Mouse (Mus musculus) G1E (cell line): Measurements from ENCODE around the gene Ehmt2. TPM values are rescaled to one million over a fixed set of nuclear protein-coding genes. Genes with fewer than 3 reads are reported as not detected.

Experiments used
- ATAC-seq: 2 replicates; pipeline ENCODE4 v1.8.0; 2016; ENCODE audit warnings: mild to moderate bottlenecking; ENCODE audit not compliant: insufficient number of reproducible peaks, poor library complexity, low FRiP score, severe bottlenecking; ENCODE audit errors: extremely low read depth
- DNase-seq: peaks from one replicate; pipeline ENCODE4 v3.0.0; 2012; ENCODE audit warnings: low spot score
- H3K27me3 ChIP-seq: 2 replicates; pipeline ENCODE4 v1.6.1; 2012; ENCODE audit warnings: mild to moderate bottlenecking, low read length, inconsistent platforms; ENCODE audit not compliant: insufficient read depth
- H3K36me3 ChIP-seq: replicated peaks from 2 replicates; pipeline ENCODE3; 2012; ENCODE audit warnings: mild to moderate bottlenecking, inconsistent platforms
- H3K4me1 ChIP-seq: 2 replicates; pipeline ENCODE4 v1.6.1; 2012; ENCODE audit warnings: low read depth, low read length, inconsistent platforms, mixed read lengths; ENCODE audit not compliant: insufficient read depth
- H3K4me3 ChIP-seq: 2 replicates; pipeline ENCODE4 v1.5.1; 2012; ENCODE audit warnings: low read depth, mild to moderate bottlenecking, inconsistent platforms, low read length, moderate library complexity, mixed read lengths
- H3K9me3 ChIP-seq: replicated peaks from 2 replicates; pipeline ENCODE4 v1.6.1; 2012; ENCODE audit warnings: inconsistent platforms
- CTCF ChIP-seq: IDR thresholded peaks from 2 replicates; pipeline ENCODE4 v1.5.1; 2012; ENCODE audit warnings: low read depth, low read length, inconsistent platforms, mixed read lengths
- GATA1 ChIP-seq: IDR thresholded peaks from 2 replicates; pipeline ENCODE4 v1.6.1; 2012; ENCODE audit warnings: borderline replicate concordance, low read length, inconsistent platforms, mixed read lengths
- GATA2 ChIP-seq: IDR thresholded peaks from 2 replicates; pipeline ENCODE4 v1.6.1; 2012; ENCODE audit warnings: low read depth, low read length, inconsistent platforms, borderline replicate concordance
- POLR2AphosphoS5 ChIP-seq: IDR thresholded peaks from 2 replicates; pipeline ENCODE4 v1.6.1; 2012; ENCODE audit warnings: low read depth, low read length, inconsistent platforms; ENCODE audit not compliant: insufficient replicate concordance
- TAL1 ChIP-seq: conservative IDR thresholded peaks from 2 replicates; pipeline ENCODE4 v1.6.1; 2012; ENCODE audit warnings: low read depth, low read length, inconsistent platforms, mixed read lengths
- polyA plus RNA-seq: library from polyadenylated mRNA; stranded (reverse); fragments of >175 nt; gene quantifications from 2 replicates; pipeline ENCODE4 v1.2.3, GENCODE M21; 2012
- total RNA-seq, 2 experiments: library from RNA; stranded (forward) in 1 of 2; stranded (reverse) in 1 of 2; fragments of 200-1000 nt in 1 of 2; fragments of >200 nt in 1 of 2; fragmentation: Nextera tagmentation in 1 of 2; gene quantifications; 2 replicates each; pipeline ENCODE4 v1.2.3; 2014 to 2017

The Ehmt2 gene
- total and polyA plus RNA-seq, 3 experiments: 94.4 to 346 (median 123) TPM

- peaks cover 15% of the 10 kb centered on the region for H3K4me1 ChIP-seq
- peaks cover 21% of the 10 kb centered on the region for H3K27me3 ChIP-seq
- H3K4me3 ChIP-seq: no peak overlapping the region
- DNase-seq (no peak), ATAC-seq (no peak)
- no peak for TF ChIP-seq CTCF
- TF ChIP-seq TAL1: no peak
- TF ChIP-seq POLR2AphosphoS5: no peak
- no peak for TF ChIP-seq GATA1
- no peak for TF ChIP-seq GATA2
- peaks cover 25% of the 10 kb centered on the region for H3K36me3 ChIP-seq
- H3K9me3 ChIP-seq: no peaks in the 10 kb centered on the region
Observed at GRCm38 (mm10) chr17:34917188-34917587, 18.9 kb downstream of the Ehmt2 start.

- DNase-seq (no peak), ATAC-seq (no peak)
- Histone ChIP-seq H3K4me3 (no peak overlapping the region), H3K36me3 (no peaks in the 10 kb centered on the region), H3K9me3 (no peaks in the 10 kb centered on the region), H3K27me3 (peaks cover 47% of the 10 kb centered on the region), H3K4me1 (peaks cover 25% of the 10 kb centered on the region)
- no peak for TF ChIP-seq CTCF
- TF ChIP-seq POLR2AphosphoS5: no peak
- no peak for TF ChIP-seq GATA1
- no peak for TF ChIP-seq GATA2
- no peak for TF ChIP-seq TAL1
Observed at GRCm38 (mm10) chr17:34922939-34923338, 24.7 kb downstream of the Ehmt2 start.

- no peaks in the 10 kb centered on the region for H3K36me3 ChIP-seq
- no peak overlapping the region for H3K4me3 ChIP-seq
- ATAC-seq (no peak), DNase-seq (no peak)
- no peak for TF ChIP-seq GATA2
- no peak for TF ChIP-seq GATA1
- no peak for TF ChIP-seq CTCF
- no peak for TF ChIP-seq POLR2AphosphoS5
- no peak for TF ChIP-seq TAL1
- H3K4me1 ChIP-seq: peaks cover 25% of the 10 kb centered on the region
- peaks cover 51% of the 10 kb centered on the region for H3K27me3 ChIP-seq
- no peaks in the 10 kb centered on the region for H3K9me3 ChIP-seq
Observed at GRCm38 (mm10) chr17:34924258-34924657, 26.0 kb downstream of the Ehmt2 start.

- TF ChIP-seq POLR2AphosphoS5: no peak
- no peak for TF ChIP-seq CTCF
- TF ChIP-seq GATA2: no peak
- TF ChIP-seq TAL1: no peak
- no peak for TF ChIP-seq GATA1
- no peak for ATAC-seq
- no peak for DNase-seq
- peaks cover 1% of the 10 kb centered on the region for H3K36me3 ChIP-seq
- peaks cover 28% of the 10 kb centered on the region for H3K27me3 ChIP-seq
- H3K4me1 ChIP-seq: peaks cover 31% of the 10 kb centered on the region
- no peaks in the 10 kb centered on the region for H3K9me3 ChIP-seq
- no peak overlapping the region for H3K4me3 ChIP-seq
Observed at GRCm38 (mm10) chr17:34927306-34928019, 29.2 kb downstream of the Ehmt2 start.

GRCm38 (mm10) chr17:34928841-34929240 lies 30.6 kb downstream of the Ehmt2 start:
- no peak for ATAC-seq
- no peak for DNase-seq
- peaks cover 26% of the 10 kb centered on the region for H3K4me1 ChIP-seq
- no peaks in the 10 kb centered on the region for H3K9me3 ChIP-seq
- no peak overlapping the region for H3K4me3 ChIP-seq
- H3K36me3 ChIP-seq: peaks cover 13% of the 10 kb centered on the region
- no peak for TF ChIP-seq CTCF
- no peak for TF ChIP-seq GATA1
- no peak for TF ChIP-seq TAL1
- no peak for TF ChIP-seq GATA2
- TF ChIP-seq POLR2AphosphoS5: no peak
- peaks cover 16% of the 10 kb centered on the region for H3K27me3 ChIP-seq

- Histone ChIP-seq H3K27me3 (peaks cover 10% of the 10 kb centered on the region; the same call in 1 of the 2 replicates), H3K9me3 (no peaks in the 10 kb centered on the region), H3K4me1 (peaks cover 30% of the 10 kb centered on the region), H3K36me3 (peaks cover 36% of the 10 kb centered on the region), H3K4me3 (peak within 1 kb of the TSS; percentile 94)
- ATAC-seq (peak; percentile 92), DNase-seq (peak; percentile 92)
- TF ChIP-seq CTCF: no peak; the same call in 1 of the 2 replicates
- no peak for TF ChIP-seq GATA2
- TF ChIP-seq TAL1: no peak
- no peak for TF ChIP-seq POLR2AphosphoS5
- TF ChIP-seq GATA1: no peak
Observed at GRCm38 (mm10) chr17:34931061-34931734, 32.9 kb downstream of the Ehmt2 start, which contains the start of gene Neu1. Gene Neu1, plus strand, starts transcription at chr17:34931253.
